Mouse (Mus musculus): ENCODE measurements around the gene 1190002N15Rik.

1190002N15Rik gene

GRCm38 (mm10) chr9:94529987-94530386, 7.9 kb downstream of the 1190002N15Rik start:
- intact Hi-C loops (cut with DNase I) = no loop called here

DNA sequence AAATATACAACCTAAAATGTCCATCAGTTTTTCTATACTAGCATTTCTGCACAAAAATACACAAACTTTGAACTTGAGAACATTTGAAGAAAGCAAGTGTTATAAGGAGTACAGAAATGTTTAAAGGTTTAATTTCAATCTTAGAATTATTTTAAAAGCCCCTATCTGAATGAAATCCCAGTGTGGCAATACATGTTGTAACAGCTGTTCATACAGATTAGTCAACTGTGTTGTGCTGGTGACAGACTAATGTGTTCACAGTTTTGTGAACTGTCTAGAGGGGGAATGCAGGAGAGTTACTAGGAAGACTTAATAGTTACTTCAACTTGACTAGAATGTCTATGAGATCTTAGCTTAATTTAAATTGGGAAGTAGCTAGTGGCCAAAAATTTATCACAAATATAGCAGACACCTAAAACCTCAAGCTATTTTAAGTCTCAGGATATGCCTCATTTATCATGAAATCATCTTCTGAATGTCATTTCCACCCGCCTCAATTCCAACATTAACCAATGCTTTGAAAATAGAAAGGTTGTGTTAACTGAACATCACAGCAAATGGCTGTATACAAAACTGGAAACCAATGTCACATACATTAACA, 8.6 kb downstream of the 1190002N15Rik start:
- intact Hi-C loops (cut with DNase I) = no loop called here

DNA sequence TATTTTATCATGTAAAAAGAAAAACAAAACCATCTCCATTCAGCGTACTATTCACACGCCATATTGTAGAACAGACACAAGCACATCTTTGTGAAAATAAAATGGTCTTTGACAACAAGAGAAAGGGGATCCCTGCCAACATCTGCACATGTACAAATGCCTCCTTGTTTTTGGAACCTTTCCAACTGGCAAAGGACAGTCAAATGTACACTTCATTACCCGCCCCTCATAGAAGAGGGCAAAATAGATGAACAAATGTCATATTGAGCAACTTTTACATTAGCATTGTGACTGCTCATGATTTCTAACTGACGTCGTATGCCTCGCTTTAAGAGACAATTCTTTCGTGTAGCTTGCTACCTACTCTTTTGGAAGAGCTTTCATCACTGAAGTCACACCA, 11.4 kb downstream of the 1190002N15Rik start:
- intact Hi-C loops (cut with DNase I) = no loop called here

DNA sequence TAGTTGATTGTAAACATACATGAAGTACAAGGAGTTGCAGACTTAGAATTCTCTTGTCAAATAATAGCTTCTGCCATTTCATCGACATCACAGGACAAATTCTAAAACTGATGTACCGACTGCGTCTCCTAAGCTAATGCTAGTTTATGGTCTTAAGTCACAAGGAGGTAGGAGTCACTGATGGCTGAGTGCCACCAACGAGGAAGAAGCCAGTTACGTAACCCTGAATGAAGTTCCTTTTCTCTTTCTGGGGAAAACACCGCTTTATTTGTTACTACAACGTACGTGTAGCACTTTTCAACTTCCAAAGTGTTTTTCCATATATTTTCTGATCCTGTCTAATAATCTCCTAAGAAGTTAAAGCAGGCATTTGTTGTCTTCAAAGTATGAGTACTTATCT, 25.6 kb downstream of the 1190002N15Rik start:
- intact Hi-C loops (cut with DNase I) = no loop called here

DNA sequence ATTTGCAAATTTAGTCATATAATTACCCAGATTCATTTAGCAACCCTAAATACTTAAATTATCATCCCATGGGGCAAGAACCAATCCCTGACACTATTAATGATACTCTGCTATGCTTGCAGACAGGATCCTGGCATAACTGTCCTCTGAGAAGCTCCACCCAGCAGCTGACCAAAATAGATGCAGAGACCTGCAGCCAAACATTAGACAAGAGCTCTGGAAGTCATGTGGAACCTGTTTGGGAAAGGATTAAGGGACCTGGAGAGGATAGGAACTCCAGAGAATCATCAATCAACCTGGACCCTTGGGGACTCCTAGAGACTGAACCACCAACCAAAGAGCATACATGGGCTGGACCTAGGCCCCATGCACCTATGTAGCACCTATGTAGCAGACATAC, 26.7 kb downstream of the 1190002N15Rik start:
- intact Hi-C loops (cut with DNase I) = no loop called here

DNA sequence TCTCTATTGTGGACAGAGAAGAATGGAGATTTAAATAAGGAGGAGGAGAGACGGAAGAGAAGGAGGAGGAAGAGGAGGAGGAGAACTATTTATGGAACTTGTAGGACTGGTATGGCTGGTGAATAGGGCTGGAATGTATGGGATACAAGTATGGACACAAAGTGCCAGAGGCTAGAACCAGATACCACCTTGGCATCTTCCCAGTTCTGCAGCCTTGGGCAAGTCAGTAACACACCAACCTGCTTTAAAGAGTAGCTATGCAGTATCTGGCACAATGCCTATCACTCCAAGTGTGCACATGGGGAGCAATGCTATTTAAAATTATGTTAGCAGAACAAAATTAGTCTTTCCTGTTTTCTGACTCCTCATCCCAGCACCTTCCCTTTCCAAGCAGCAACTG, 30.9 kb downstream of the 1190002N15Rik start:
- intact Hi-C loops (cut with DNase I) = no loop called here

DNA sequence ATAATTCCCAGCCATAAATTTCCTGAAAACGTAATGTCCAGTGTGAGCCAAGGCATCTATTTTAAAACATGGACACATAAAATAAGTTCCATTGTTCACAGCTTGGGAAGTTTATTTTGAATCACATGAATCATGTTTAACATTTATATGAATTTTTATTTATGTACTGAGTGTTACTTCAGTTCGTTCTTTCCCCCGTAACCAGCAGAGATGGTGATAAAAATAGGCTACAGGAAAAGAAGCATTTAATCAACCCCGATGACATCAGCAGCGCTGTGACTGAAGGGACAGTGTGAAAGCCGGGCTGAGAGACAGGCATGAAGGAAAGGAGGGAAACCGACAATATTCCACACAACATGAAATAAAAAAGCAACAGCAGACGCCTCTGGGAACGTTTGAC, 46.4 kb downstream of the 1190002N15Rik start:
- intact Hi-C loops (cut with DNase I) = no loop called here

DNA sequence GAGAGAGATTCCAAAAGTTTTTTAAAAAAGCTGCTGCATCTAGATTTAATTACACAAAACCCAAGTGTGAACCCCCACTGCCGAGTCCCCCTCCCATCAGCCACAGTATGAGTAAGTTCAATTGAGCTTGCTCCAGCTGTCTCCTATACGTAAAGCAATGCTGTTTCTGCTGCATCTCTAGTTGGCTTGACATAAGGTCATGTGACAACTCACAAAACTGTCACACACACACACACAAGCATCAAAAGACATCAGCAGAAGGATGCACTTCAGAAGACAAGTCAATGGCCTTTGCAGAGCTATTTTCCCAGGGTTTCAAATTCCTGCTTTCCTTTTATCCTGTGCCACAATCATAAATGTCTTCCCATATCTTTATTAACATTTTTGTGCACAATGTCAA, 49.9 kb downstream of the 1190002N15Rik start:
- intact Hi-C loops (cut with DNase I) = no loop called here

- intact Hi-C loops (cut with DNase I) = no loop called here
These were observed 54.5 kb downstream of the 1190002N15Rik start for GRCm38 (mm10) chr9:94483291-94483879.

DNA sequence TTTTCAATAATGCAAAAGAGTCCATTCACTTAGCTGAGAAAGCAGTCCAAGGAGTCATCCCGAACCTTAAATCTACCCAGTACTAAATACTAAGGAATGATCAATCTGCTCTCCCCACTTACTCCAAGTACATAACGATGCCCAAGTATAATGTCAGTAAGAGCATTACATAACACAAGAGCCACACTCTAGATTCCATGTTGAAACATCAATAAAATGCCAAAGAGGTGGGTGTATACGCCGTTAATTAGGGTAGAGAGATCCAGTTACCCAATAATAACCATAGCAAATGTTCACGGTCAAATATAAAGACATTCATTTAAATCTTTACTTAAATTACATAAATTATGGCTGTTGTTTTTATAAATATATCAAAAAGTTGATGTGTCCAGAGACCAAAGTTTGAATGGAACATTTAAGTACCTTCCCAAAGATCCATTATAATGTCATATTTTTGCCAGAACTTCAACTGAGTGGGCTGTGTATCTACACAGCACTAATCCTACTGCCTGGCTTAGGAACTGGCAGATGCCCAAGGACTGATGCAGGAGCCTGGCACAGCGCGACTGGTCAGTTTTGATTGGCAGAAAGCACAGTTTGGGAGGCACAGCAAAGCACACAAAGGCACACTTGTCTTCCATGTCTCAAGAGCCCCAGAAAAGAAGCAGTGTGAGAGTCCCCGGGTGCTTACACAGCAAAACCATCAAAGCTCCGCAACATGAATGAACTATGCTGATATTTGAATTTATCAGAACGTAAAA, 55.5 kb downstream of the 1190002N15Rik start:
- intact Hi-C loops (cut with DNase I) = no loop called here

- intact Hi-C loops (cut with DNase I) = no loop called here
These were observed 56.8 kb downstream of the 1190002N15Rik start for GRCm38 (mm10) chr9:94481057-94481456.

DNA sequence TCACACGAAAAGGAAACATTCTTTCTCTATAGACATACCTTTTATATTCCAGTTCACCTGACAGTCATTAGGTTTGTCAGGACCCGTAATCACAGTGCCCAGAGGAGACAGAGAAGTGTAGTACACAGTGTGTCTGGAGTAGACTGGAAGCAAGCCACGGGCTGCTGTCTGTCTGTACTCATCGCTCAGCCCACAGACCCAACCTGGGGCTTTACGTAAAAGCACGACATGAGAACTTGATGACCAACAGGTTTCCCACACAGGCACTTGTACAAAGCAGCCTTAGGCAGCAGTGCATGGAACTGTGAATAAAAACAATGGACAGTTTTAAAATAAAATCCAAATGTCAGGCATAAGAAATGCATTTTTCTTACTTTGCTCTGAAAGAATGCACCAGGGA, 58.5 kb downstream of the 1190002N15Rik start:
- intact Hi-C loops (cut with DNase I) = no loop called here

GRCm38 (mm10) chr9:94478954-94479353, 58.9 kb downstream of the 1190002N15Rik start:
- intact Hi-C loops (cut with DNase I) = no loop called here

DNA sequence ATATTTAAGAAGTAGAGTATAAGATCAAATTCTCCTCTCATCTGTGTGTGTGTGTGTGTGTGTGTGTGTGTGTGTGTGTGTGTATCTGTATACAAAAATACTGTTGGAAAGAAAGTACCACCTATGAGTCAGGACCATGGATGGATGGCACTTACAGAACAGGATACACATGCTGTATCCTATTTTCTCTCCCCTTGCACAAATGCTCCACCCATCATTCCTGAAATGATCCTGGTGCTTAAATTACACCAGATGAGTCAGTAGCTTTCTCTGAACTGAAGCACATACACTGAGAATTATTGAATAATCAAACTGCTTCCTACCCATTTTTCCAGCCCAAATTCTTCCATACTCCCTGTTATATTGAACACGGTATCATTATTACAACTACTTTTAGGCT, 61.9 kb downstream of the 1190002N15Rik start:
- intact Hi-C loops (cut with DNase I) = no loop called here

- intact Hi-C loops (cut with DNase I) = no loop called here
These were observed 64.0 kb downstream of the 1190002N15Rik start for GRCm38 (mm10) chr9:94473898-94474297.

- intact Hi-C loops (cut with DNase I) = no loop called here
These were observed 64.8 kb downstream of the 1190002N15Rik start for GRCm38 (mm10) chr9:94472963-94473582.

- intact Hi-C loops (cut with DNase I) = no loop called here
These were observed 66.4 kb downstream of the 1190002N15Rik start for GRCm38 (mm10) chr9:94471485-94471884.

Data from adrenal gland (tissue).